Mouse (Mus musculus): ENCODE measurements around the gene Gm17334. TPM values are rescaled to one million over a fixed set of nuclear protein-coding genes. Genes with fewer than 3 reads are reported as not detected.
A peak's percentile ranks its signal among the peaks of the same experiment; 100 is the strongest.
"Not testable (repeated sequence)": the region's sequence is repeated elsewhere in the genome, so short reads cannot be mapped to it uniquely, and the experiment has no call there.

Gene Gm17334
- polyA plus RNA-seq, 1 experiment from 2014 or later, result not detected

DNA sequence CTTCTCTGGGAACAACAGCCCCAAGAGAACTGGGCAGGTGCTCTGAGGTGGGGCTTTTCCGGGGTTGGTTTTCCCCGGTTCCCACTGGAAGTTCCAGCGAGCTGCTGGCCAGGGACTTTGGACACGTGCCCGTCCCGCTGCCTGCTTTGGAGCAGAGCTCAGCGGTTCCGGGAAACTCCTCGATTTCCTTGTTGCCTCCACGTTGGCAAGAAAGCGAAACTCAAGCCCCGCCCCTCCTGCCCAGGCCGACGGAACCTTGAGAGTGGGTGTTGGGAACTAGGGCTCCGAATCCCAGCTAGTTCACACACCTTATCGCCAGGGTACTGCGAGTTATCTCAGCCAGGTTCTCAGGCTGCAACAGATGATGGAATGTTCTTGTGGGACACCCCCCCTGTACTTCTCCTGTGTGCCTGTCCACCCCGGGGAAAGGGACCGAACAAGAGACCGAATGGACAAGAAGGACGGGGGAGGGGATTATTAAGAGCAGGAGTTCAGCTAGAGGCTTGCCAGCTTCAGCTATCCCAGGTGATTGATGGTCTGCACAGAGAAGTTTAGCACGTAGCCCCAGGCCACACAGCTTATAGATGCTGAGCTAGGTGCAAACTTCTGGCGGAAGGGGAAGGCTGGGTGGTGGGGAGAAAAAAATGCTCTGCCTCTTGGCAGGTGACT is 10.0 kb downstream of the Gm17334 start:
- H3K27ac ChIP-seq, result peak overlapping the region; percentile 84
- 7% methylated on average over 23 of the region's 23 CpGs for WGBS

DNA sequence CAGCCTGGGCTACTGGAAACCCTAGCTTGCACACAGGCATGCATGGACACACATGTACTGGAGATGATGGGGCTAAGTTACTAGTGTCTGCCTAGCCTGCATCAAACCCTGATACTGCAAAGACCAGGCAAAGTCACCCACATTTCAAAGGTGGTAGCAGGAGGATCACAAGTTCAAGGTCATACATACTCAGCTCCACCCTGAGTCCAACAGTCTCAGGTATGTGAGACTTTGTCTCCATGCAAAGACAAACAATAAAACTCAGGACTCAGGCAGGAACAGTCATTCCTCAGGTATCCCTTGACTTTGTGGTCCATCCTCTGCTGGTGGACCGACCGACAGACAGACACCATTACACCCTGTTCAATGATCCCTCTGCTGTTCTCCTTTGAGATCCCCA is 10.6 kb downstream of the Gm17334 start:
- Histone ChIP-seq H3K4me3 (peak overlapping the region; percentile 51), H3K9me3 (no peaks in the 10 kb centered on the region), H3K27me3 (ENCODE audit: poor library complexity, severe bottlenecking) (peaks cover 82% of the 10 kb centered on the region), H3K27ac (peak overlapping the region; percentile 84; the same call in 1 of the 2 replicates), H3K4me1 (peaks cover 65% of the 10 kb centered on the region), H3K36me3 (replicated peaks) (no peaks in the 10 kb centered on the region)
- WGBS, result 73% methylated on average over 2 of the region's 2 CpGs
- no peak for DNase-seq (ENCODE audit: extremely low spot score, low spot score)

More for the DNA sequence above, 10.0 kb downstream of the Gm17334 start:
- Histone ChIP-seq H3K4me3 (peak overlapping the region; percentile 51), H3K36me3 (replicated peaks) (no peaks in the 10 kb centered on the region), H3K9me3 (no peaks in the 10 kb centered on the region), H3K4me1 (peaks cover 65% of the 10 kb centered on the region), H3K27me3 (ENCODE audit: poor library complexity, severe bottlenecking) (peaks cover 85% of the 10 kb centered on the region)
- DNase-seq (ENCODE audit: extremely low spot score, low spot score), result no peak

DNA sequence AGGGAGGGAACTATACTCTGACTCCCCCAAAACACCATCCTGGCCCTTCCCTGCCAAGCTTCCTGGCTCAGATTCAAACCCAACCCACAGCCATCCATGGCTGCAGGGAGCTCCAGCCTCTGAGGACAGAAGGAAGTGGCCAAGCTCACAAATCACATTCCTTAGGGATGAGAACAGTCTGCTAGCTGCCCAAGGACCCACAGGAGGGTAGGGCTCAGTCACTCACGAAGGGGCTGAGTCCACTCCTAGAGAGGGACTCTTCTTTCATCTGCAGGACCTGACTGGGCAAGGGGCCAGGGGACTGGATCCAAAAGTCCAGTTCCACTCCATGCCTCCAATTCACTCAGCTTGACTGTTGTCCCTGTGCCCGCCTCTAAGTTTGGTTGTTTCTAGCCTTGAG is 11.2 kb downstream of the Gm17334 start:
- Histone ChIP-seq H3K27me3 (ENCODE audit: poor library complexity, severe bottlenecking) (peaks cover 78% of the 10 kb centered on the region), H3K9me3 (no peaks in the 10 kb centered on the region)

DNA sequence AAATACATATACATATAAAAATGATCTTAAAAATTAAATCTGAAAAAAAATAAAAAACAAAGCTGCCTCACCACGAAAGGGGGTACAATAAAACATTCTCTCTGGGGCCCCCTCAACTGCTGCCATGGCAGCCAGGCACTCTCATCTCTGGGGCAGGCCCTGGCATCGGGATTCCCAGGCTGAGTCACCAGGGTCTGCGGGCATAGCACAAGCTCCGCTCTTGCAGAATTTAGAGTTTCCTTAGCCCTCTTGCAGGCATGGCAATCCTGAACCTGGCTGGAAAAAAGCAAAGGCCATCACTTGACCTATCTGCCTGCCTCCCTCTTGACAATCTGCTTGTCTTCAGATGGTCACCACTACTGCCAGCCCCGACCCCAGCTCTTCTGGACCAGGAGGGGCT is 11.7 kb downstream of the Gm17334 start:
- DNase-seq (ENCODE audit: extremely low spot score, low spot score), result no peak
- 82% methylated on average over 5 of the region's 5 CpGs for WGBS
- H3K9me3 ChIP-seq, result no peaks in the 10 kb centered on the region
- no peak overlapping the region for H3K4me3 ChIP-seq
- no peak overlapping the region for H3K27ac ChIP-seq
- H3K4me1 ChIP-seq, result peaks cover 65% of the 10 kb centered on the region
- no peaks in the 10 kb centered on the region for H3K36me3 ChIP-seq (replicated peaks)
- H3K27me3 ChIP-seq (ENCODE audit: poor library complexity, severe bottlenecking), result peaks cover 74% of the 10 kb centered on the region

More for the DNA sequence above, 11.2 kb downstream of the Gm17334 start:
- WGBS, result 56% methylated on average over 2 of the region's 2 CpGs
- Histone ChIP-seq H3K36me3 (replicated peaks) (no peaks in the 10 kb centered on the region), H3K4me3 (no peak overlapping the region), H3K27ac (no peak overlapping the region), H3K4me1 (peaks cover 65% of the 10 kb centered on the region)
- DNase-seq (ENCODE audit: extremely low spot score, low spot score), result no peak

DNA sequence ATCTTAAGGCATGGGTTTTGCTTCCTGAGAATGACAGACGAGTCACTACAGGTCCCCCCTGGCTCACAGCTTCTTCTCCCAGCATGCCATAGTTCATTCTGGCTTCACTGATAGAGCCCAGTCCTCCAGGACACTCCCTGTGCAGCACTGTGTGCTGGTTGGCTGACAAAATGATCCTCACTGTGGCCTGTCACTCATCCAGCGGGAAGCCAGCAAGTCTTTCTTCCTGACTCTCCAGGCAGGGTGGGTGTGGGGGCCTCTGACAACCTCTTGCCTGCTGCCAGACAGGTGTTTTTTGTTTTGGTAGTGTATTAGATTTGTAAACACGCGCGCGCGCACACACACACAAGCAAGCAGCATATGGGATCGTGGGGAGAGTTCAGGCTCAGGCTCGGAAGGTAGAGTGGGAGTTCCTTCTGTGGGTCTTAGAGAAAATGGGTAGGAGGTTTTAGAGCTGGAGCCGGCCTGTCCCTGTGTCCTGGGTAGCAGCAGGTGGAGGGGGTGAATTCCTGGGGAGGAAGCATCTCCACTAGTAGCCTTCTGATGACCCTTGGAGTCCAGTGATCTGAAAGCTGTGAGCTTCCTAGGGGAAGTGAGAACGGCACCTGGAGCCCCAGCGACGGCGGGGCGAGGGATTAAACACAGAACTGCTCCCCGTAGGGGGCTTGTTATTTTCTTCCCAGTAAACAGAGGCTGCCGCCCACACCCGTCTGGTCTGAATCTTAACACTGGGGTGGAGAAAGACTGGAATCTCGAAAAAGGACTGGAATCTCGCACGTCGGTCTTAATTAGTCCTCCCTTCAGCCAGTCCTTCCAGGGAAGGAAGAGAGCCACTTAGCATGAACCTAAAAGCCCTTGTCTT is 13.2 kb downstream of the Gm17334 start:
- H3K27me3 ChIP-seq (ENCODE audit: poor library complexity, severe bottlenecking), result peaks cover 60% of the 10 kb centered on the region
- H3K27ac ChIP-seq, result peak overlapping the region; percentile 52; the same call in 1 of the 2 replicates
- H3K4me3 ChIP-seq, result peak overlapping the region; percentile 23
- peaks cover 62% of the 10 kb centered on the region for H3K4me1 ChIP-seq
- DNase-seq (ENCODE audit: extremely low spot score, low spot score), result no peak
- 5% methylated on average over 22 of the region's 22 CpGs for WGBS
- no peaks in the 10 kb centered on the region for H3K9me3 ChIP-seq
- H3K36me3 ChIP-seq (replicated peaks), result no peaks in the 10 kb centered on the region

DNA sequence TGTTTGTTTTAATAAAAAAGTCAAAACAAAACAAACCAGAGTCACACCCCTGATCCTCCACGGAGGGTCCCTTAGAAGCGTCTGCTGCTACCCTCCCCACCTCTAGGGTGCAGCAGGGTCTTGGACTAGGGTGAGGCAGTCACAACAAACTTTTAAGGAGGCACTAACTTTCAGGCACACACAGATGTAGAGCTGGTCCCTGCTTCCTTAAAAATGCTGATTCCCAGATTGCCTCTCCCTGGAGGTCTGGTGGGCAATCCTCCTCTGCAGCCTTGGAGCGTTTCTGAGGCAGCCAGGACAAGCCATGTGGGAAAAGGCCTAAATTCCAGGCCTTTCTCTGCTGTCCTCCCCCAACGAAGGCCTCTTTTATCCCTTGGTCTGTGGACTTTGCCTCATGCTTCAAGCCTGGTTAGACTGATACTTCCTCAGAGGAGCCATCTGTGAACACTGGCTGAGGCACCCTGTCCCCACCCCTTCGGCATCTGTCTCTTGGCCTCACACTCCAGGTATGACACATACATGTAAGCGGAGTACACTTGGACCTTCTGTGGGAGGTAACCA is 14.1 kb downstream of the Gm17334 start:
- no peak for DNase-seq (ENCODE audit: extremely low spot score, low spot score)
- Histone ChIP-seq H3K36me3 (replicated peaks) (no peaks in the 10 kb centered on the region), H3K4me1 (peaks cover 53% of the 10 kb centered on the region), H3K27me3 (ENCODE audit: poor library complexity, severe bottlenecking) (peaks cover 51% of the 10 kb centered on the region), H3K4me3 (no peak overlapping the region), H3K9me3 (no peaks in the 10 kb centered on the region), H3K27ac (0 out of 2 replicates have a peak overlapping the region, but pooled peaks have one; percentile 52)
- 44% methylated on average over 6 of the region's 6 CpGs for WGBS

DNA sequence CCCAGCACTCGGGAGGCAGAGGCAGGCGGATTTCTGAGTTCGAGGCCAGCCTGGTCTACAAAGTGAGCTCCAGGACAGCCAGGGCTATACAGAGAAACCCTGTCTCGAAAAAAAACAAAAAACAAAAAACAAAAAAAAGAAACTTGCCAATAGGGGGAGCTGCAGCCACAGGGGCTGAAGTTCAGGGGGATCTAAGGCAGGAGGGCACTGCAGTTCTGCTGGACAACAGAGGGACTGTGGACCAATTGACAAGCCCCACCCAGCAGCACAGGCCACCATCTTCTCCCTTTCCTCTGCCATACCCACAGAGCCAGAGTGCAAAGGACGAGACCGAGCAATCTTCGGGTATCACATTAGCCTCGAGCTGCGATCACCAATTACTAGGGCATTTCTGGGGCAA is 15.0 kb downstream of the Gm17334 start:
- not testable (repeated sequence) for H3K27ac ChIP-seq; H3K4me3 ChIP-seq; DNase-seq (ENCODE audit: extremely low spot score, low spot score); H3K36me3 ChIP-seq (replicated peaks); H3K9me3 ChIP-seq
- peaks cover 43% of the 10 kb centered on the region for H3K27me3 ChIP-seq (ENCODE audit: poor library complexity, severe bottlenecking)
- 77% methylated on average over 9 of the region's 9 CpGs for WGBS
- peaks cover 44% of the 10 kb centered on the region for H3K4me1 ChIP-seq

DNA sequence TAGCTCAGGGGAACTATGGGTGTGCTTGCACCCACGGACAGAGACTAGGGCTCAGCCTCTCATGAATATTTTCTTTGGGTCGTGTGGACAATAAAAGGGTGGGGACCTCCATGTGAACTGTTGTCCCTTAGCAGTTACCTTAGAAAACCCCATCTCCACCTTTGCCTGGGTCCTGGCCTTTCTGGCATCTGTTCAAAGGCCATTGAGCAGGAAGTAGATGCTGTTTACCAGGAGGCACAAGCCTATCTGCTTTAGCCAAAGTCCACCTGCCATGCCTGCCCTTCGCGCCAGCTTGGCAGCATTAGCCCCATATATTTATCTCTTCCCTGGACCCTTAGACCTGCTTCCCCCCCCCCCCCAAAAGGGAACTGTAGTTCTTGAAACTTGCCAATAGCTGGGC is 15.4 kb downstream of the Gm17334 start:
- H3K27me3 ChIP-seq (ENCODE audit: poor library complexity, severe bottlenecking), result peaks cover 39% of the 10 kb centered on the region
- 91% methylated on average over 4 of the region's 4 CpGs for WGBS
- no peak overlapping the region for H3K27ac ChIP-seq
- H3K9me3 ChIP-seq, result no peaks in the 10 kb centered on the region
- H3K36me3 ChIP-seq (replicated peaks), result no peaks in the 10 kb centered on the region
- H3K4me1 ChIP-seq, result peaks cover 40% of the 10 kb centered on the region
- no peak overlapping the region for H3K4me3 ChIP-seq
- DNase-seq (ENCODE audit: extremely low spot score, low spot score), result no peak

DNA sequence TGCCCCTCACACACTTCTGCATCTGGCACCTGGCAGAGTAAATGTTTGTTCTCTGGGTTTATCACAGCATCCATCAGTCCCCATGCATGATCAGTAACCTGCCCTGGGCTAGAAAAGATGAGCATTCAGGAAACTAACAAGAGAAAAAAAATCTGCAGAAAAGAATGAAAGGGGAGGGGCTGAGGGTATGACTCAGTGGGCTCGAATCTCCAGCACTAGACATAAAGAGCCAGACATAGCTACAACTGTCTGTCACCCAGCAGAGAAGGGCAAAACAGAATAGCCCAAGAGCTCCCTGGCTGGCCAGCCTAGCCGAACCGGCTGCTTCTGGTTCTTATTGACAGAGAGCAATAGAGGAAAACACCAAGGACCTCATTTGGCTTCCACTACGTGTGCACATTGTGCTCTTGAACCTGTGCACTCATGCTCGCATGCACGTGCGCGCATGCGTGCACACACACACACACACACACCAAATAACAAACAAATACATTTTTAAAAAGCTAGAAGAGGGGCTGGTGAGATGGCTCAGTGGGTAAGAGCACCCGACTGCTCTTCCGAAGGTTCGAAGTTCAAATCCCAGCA is 17.9 kb downstream of the Gm17334 start:
- peaks cover 20% of the 10 kb centered on the region for H3K4me1 ChIP-seq
- H3K9me3 ChIP-seq, result no peaks in the 10 kb centered on the region
- H3K27me3 ChIP-seq (ENCODE audit: poor library complexity, severe bottlenecking), result peaks cover 14% of the 10 kb centered on the region
- H3K4me3 ChIP-seq, result no peak overlapping the region
- H3K36me3 ChIP-seq (replicated peaks), result no peaks in the 10 kb centered on the region
- 86% methylated on average over 12 of the region's 12 CpGs for WGBS
- no peak overlapping the region for H3K27ac ChIP-seq
- no peak for DNase-seq (ENCODE audit: extremely low spot score, low spot score)

DNA sequence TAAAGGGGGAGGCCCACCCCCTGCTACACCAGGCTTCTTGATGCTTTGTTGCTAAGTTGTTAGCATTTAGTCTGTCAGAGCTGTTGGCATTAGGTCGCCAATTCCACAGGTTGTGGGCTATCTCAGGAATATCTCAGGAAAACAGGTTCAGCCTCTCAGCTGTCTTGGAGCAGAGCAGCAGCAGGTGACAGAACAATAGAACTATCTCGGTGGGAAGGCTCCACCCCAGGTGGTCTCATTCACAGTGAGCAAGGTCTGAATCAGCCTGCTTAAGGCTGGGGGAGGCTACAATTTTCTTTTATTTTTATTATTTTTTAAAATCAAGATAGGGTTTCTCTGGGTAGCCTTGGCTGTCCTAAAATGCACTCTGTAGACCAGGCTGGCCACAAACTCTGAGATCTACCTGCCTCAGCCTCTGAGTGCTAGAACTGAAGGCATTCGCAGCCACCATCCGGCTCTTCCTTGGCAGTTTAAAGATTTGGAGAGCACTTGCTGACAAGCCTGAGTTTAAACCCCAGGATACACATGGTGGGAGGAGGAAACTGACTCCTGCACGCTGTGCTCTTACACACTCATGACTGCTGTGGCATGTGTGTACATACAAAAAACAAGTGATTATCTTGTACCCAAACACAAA is 23.2 kb downstream of the Gm17334 start:
- DNase-seq (ENCODE audit: extremely low spot score, low spot score), result no peak
- no peaks in the 10 kb centered on the region for H3K36me3 ChIP-seq (replicated peaks)
- H3K9me3 ChIP-seq, result no peaks in the 10 kb centered on the region
- no peak overlapping the region for H3K4me3 ChIP-seq
- H3K27me3 ChIP-seq (ENCODE audit: poor library complexity, severe bottlenecking), result no peaks in the 10 kb centered on the region
- 52% methylated on average over 5 of the region's 5 CpGs for WGBS
- H3K27ac ChIP-seq, result no peak overlapping the region
- peaks cover 4% of the 10 kb centered on the region for H3K4me1 ChIP-seq

DNA sequence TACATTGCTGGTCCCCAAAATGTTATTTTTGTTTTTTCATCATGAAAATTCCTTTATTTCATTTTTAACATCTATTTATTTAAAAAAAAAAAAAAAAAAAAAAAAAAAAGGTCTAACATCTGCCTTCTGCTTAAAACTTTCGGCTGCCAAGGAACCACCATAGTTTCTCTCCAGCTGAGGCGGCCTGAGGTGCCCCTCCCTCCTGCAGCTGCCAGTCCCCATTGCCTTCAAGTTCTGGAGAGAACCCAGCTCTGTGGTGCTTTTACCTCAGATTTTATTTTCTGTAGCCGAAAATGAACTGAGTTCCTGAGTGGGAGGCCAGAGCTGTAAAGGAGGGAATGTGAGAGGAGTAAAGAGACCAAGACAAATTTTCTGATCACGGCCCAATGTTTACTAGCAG is 23.7 kb downstream of the Gm17334 start:
- Histone ChIP-seq H3K9me3 (no peaks in the 10 kb centered on the region), H3K36me3 (replicated peaks) (no peaks in the 10 kb centered on the region), H3K27ac (no peak overlapping the region), H3K27me3 (ENCODE audit: poor library complexity, severe bottlenecking) (no peaks in the 10 kb centered on the region), H3K4me3 (no peak overlapping the region), H3K4me1 (peaks cover 10% of the 10 kb centered on the region)
- DNase-seq (ENCODE audit: extremely low spot score, low spot score), result no peak
- 75% methylated on average over 4 of the region's 4 CpGs for WGBS

DNA sequence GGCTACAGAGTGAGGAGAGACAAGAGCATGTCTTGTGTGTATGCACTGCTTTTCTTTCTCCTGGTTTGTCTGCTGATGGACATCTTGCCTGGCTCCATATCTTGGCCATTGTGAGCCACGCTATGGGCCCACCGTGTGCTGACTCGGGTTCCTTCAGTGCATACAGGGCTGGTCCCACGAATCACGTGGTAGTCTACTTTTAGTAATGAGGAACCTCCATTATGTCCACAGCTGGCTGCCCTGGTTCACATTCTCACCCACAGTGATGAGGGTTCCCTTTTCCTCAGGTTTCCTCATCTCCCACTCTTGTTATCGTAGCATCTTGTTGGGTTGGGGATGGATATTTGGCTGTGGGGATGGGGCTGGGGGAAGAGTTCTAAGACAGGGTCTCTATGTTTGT is 24.4 kb downstream of the Gm17334 start:
- no peaks in the 10 kb centered on the region for H3K27me3 ChIP-seq (ENCODE audit: poor library complexity, severe bottlenecking)
- H3K27ac ChIP-seq, result no peak overlapping the region
- H3K4me1 ChIP-seq, result peaks cover 12% of the 10 kb centered on the region
- no peak for DNase-seq (ENCODE audit: extremely low spot score, low spot score)
- H3K4me3 ChIP-seq, result no peak overlapping the region
- no peaks in the 10 kb centered on the region for H3K36me3 ChIP-seq (replicated peaks)
- no peaks in the 10 kb centered on the region for H3K9me3 ChIP-seq
- 94% methylated on average over 6 of the region's 6 CpGs for WGBS

All from forebrain, embryonic 10.5 days (tissue).